In genomic region chr5:36067651-36068181, GRCm38 (mm10) we compare ENCODE assay signal across 18 mouse cellular contexts.
DNase-seq lines count a peak whose midpoint lies in the region; ATAC-seq and TF ChIP-seq lines count a peak whose summit lies in the region.
"Had no signal": no experiment of that assay in that cellular context is flagged by ENCODE, and none has a peak within 500 bp of the region (broad histone marks: within the 10 kb centered on the region; RNA-seq: fewer than 3 reads in every experiment).

No protein-coding gene starts in this region.

- H3K4me2 ChIP-seq in forebrain, embryonic 14.5 days (ENCODE audit: low read length): no peak overlapping the region
- H3K4me2 ChIP-seq in forebrain, postnatal 0 days (ENCODE audit: low read depth): no peak overlapping the region
- no peak overlapping the region for H3K4me2 ChIP-seq in kidney, embryonic 16.5 days (replicated peaks; ENCODE audit: low read depth, low read length)
- no peak overlapping the region for H3K4me2 ChIP-seq in midbrain, postnatal 0 days (ENCODE audit: low read depth, low read length, poor library complexity, severe bottlenecking)
- H3K4me2 ChIP-seq: heart, embryonic 12.5 days; intestine, embryonic 15.5 days; liver, embryonic 12.5 days; lung, embryonic 14.5 days had no signal

- H3K4me3 ChIP-seq in forebrain, embryonic 14.5 days (ENCODE audit: low read depth, low read length): no peak overlapping the region
- H3K4me3 ChIP-seq in forebrain, postnatal 0 days (ENCODE audit: low read depth, low read length): no peak overlapping the region
- H3K4me3 ChIP-seq in kidney, embryonic 16.5 days (ENCODE audit: low read length): no peak overlapping the region
- H3K4me3 ChIP-seq in midbrain, postnatal 0 days (ENCODE audit: low read depth, low read length): no peak overlapping the region
- H3K4me3 ChIP-seq: heart, embryonic 12.5 days; intestine, embryonic 15.5 days; liver, embryonic 12.5 days had no signal

- no peak for TF ChIP-seq POLR2A in brain, embryonic 14.5 days (IDR thresholded peaks at IDR 0.05; ENCODE audit: borderline replicate concordance, extremely low read depth, insufficient read depth, insufficient read length, poor library complexity, severe bottlenecking)

- WGBS in forebrain, embryonic 14.5 days: 13% methylated on average over 8 of the region's 8 CpGs
- WGBS in forebrain, postnatal 0 days: 17% methylated on average over 8 of the region's 8 CpGs
- 35% methylated on average over 8 of the region's 8 CpGs for whole genome bisulfite sequencing in kidney, embryonic 16.5 days
- 30% methylated on average over 8 of the region's 8 CpGs for WGBS in midbrain, postnatal 0 days

- no peak overlapping the region for H3K9ac ChIP-seq in forebrain, embryonic 14.5 days (ENCODE audit: low read length)
- H3K9ac ChIP-seq in forebrain, postnatal 0 days: no peak overlapping the region
- H3K9ac ChIP-seq in kidney, embryonic 16.5 days (replicated peaks; ENCODE audit: low read length): no peak overlapping the region
- no peak overlapping the region for H3K9ac ChIP-seq in midbrain, postnatal 0 days (replicated peaks; ENCODE audit: low read length, poor library complexity, severe bottlenecking)
- H3K9ac ChIP-seq: heart, embryonic 12.5 days; intestine, embryonic 15.5 days; liver, embryonic 12.5 days; lung, embryonic 14.5 days had no signal

- no peaks in the 10 kb centered on the region for H3K9me3 ChIP-seq in forebrain, embryonic 14.5 days (replicated peaks; ENCODE audit: control insufficient read depth, low read length)
- H3K9me3 ChIP-seq in forebrain, postnatal 0 days (ENCODE audit: low read length): no peaks in the 10 kb centered on the region
- H3K9me3 ChIP-seq in kidney, embryonic 16.5 days (ENCODE audit: low read length): no peaks in the 10 kb centered on the region
- no peaks in the 10 kb centered on the region for H3K9me3 ChIP-seq in midbrain, postnatal 0 days (ENCODE audit: low read length)
- H3K9me3 ChIP-seq: heart, embryonic 12.5 days; intestine, embryonic 15.5 days; liver, embryonic 12.5 days had no signal

- DNase-seq in forebrain, embryonic 14.5 days (ENCODE audit: low spot score): peak; percentile 33
- DNase-seq in forebrain, postnatal 0 days: no peak
- DNase-seq in kidney, adult 8-10 months: no peak
- DNase-seq in brain, embryonic 14.5 days (ENCODE audit: low read depth): peak; percentile 56
- peak; percentile 31 for DNase-seq in midbrain, postnatal 0 days (ENCODE audit: low spot score)
- no peak for DNase-seq in urinary bladder, postnatal 4 days (ENCODE audit: low spot score in 2 of 2)
- DNase-seq: adrenal gland, postnatal 10 days; B cell, adult 2 months; cerebellum, adult 11-12 months; cerebellum, postnatal 25 days; layer of hippocampus, postnatal 36 days; lung, postnatal 4 days; thymus, postnatal 36 days had no signal

- no peak for TF ChIP-seq CTCF in forebrain, postnatal 0 days (IDR thresholded peaks at IDR 0.05; ENCODE audit: low read depth)
- no peak for TF ChIP-seq CTCF in brain, embryonic 14.5 days (IDR thresholded peaks at IDR 0.05; ENCODE audit: borderline replicate concordance, extremely low read depth, insufficient read depth, insufficient read length)
- no peak for TF ChIP-seq CTCF in midbrain, postnatal 0 days (IDR thresholded peaks at IDR 0.05)

- H3K4me1 ChIP-seq in forebrain, embryonic 14.5 days (ENCODE audit: control insufficient read depth, insufficient read depth, low read length): peaks cover 16% of the 10 kb centered on the region
- no peaks in the 10 kb centered on the region for H3K4me1 ChIP-seq in forebrain, postnatal 0 days (ENCODE audit: insufficient read depth)
- H3K4me1 ChIP-seq in kidney, embryonic 16.5 days (ENCODE audit: insufficient read depth, low read length): peaks cover 15% of the 10 kb centered on the region; the same call in 1 of the 2 replicates
- H3K4me1 ChIP-seq in midbrain, postnatal 0 days (ENCODE audit: insufficient read depth, low read length): no peaks in the 10 kb centered on the region
- H3K4me1 ChIP-seq: intestine, embryonic 15.5 days had no signal

- no peak overlapping the region for H3K27ac ChIP-seq in forebrain, embryonic 14.5 days (ENCODE audit: low read depth, low read length)
- H3K27ac ChIP-seq in forebrain, postnatal 0 days (ENCODE audit: low read depth, low read length): no peak overlapping the region
- H3K27ac ChIP-seq in kidney, embryonic 16.5 days (ENCODE audit: low read length): no peak overlapping the region
- no peak overlapping the region for H3K27ac ChIP-seq in midbrain, postnatal 0 days (ENCODE audit: low read depth, low read length)
- H3K27ac ChIP-seq: intestine, embryonic 15.5 days; liver, embryonic 12.5 days had no signal

- no peaks in the 10 kb centered on the region for H3K36me3 ChIP-seq in forebrain, embryonic 14.5 days (ENCODE audit: control insufficient read depth, insufficient read depth, low read length)
- H3K36me3 ChIP-seq in forebrain, postnatal 0 days (ENCODE audit: insufficient read depth): no peaks in the 10 kb centered on the region
- H3K36me3 ChIP-seq in kidney, embryonic 16.5 days (ENCODE audit: insufficient read depth, low read length): no peaks in the 10 kb centered on the region
- H3K36me3 ChIP-seq in midbrain, postnatal 0 days (ENCODE audit: insufficient read depth, low read length): peaks cover 3% of the 10 kb centered on the region; the same call in 1 of the 2 replicates
- H3K36me3 ChIP-seq: heart, embryonic 12.5 days; intestine, embryonic 15.5 days; liver, embryonic 12.5 days had no signal

- ATAC-seq in forebrain, embryonic 14.5 days: no peak
- ATAC-seq in forebrain, postnatal 0 days: no peak
- peak; percentile 69 for ATAC-seq in kidney, embryonic 16.5 days (ENCODE audit: low FRiP score, low TSS enrichment)
- ATAC-seq in midbrain, postnatal 0 days (ENCODE audit: low FRiP score): no peak
- ATAC-seq: intestine, embryonic 15.5 days; liver, embryonic 12.5 days had no signal

- H3K27me3 ChIP-seq in forebrain, embryonic 14.5 days (replicated peaks; ENCODE audit: control insufficient read depth, insufficient read depth, low read length): no peaks in the 10 kb centered on the region
- no peaks in the 10 kb centered on the region for H3K27me3 ChIP-seq in forebrain, postnatal 0 days (ENCODE audit: insufficient read depth, low read length)
- H3K27me3 ChIP-seq in kidney, embryonic 16.5 days (ENCODE audit: insufficient read depth, low read length): peaks cover 24% of the 10 kb centered on the region
- no peaks in the 10 kb centered on the region for H3K27me3 ChIP-seq in midbrain, postnatal 0 days (ENCODE audit: insufficient read depth, low read length)
- H3K27me3 ChIP-seq: heart, embryonic 12.5 days; intestine, embryonic 15.5 days; liver, embryonic 12.5 days had no signal

Comparison
In these comparisons a context has a peak if more than half of its experiments do, and no peak if none do; other contexts are left out.
1. DNase-seq: peak in forebrain, embryonic 14.5 days (single experiment), brain, embryonic 14.5 days (single experiment) and midbrain, postnatal 0 days (single experiment); none in forebrain, postnatal 0 days (single experiment), kidney, adult 8-10 months (0 of 2) and urinary bladder, postnatal 4 days (0 of 2).